Mouse (Mus musculus) hematopoietic multipotent progenitor cell, adult 10-12 weeks (in vitro differentiated cells): Measurements from ENCODE around the gene C1qtnf1. TPM values are rescaled to one million over a fixed set of nuclear protein-coding genes. Genes with fewer than 3 reads are reported as not detected.

ENCODE experiments used
- polyA plus RNA-seq: library from polyadenylated mRNA; stranded (reverse); fragments of >175 nt; gene quantifications from 2 replicates; pipeline ENCODE4 v1.2.3, GENCODE M21; 2012; ENCODE audit warnings: low replicate concordance

C1qtnf1 gene
- 0.07 and 0.33 TPM in 2 replicates for polyA plus RNA-seq

DNA sequence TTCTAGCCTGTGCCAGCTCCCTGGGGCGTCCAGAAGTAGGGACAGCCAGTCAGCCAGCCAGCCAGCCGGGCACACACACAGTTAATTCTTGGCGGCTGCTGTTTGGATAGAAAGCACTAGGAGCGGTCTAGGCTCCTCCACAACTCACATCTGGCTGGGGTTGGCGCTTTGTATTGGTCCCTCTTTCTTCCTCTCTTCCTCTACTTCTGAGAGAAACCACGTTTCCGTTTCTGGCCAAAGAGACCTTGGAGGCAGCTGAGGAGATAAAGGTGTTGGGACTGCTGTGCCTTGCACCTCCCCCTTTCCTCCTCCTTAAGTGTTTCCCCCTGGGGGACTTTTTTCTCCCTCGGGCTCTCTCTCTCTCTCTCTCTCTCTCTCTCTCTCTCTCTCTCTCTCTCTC is at the start of gene C1qtnf1:
TSS of gene C1qtnf1 (plus strand) at position 218 of the 400 bp plus-strand sequence.

DNA sequence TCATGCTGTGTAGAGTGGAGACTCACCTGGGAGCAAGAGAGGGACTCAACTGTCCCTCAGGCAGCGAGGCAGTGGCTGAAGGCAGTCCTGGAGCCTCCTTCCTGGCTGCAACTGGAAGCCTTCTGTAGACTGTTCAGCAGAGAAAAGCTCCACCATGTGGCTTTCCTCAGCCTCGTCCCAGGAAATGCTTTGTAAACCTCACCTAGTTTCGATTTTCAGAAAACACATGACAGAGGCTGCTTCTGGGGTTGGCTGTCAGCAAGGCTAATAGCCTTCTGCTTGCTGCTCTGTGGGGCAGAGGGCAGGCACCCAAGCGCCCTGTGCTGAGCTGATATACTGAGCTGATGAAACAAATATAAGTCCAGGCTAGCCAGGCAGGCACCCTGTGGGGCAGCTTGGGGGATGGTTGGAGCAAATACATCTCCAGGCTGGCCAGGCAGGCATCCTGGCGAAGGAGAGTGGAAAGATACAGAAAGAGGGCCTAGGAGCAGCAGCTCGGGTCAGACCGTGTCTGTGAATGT is 26.2 kb upstream of the C1qtnf1 start, which contains the start of gene Lgals3bp:
TSS of gene Lgals3bp (minus strand) at position 333 of the 521 bp plus-strand sequence.

GRCm38 (mm10) chr11:118418834-118419504 is 9.0 kb upstream of the C1qtnf1 start, which contains the start of gene Cant1:
Gene Cant1 (minus strand): TSS chr11:118419086.

GRCm38 (mm10) chr11:118476396-118477373 is 48.7 kb downstream of the C1qtnf1 start, which contains the start of gene Engase:
Gene Engase (plus strand): TSS chr11:118476829.

Other genes with a start within 250 kb of the C1qtnf1 start
- 80.6 and 83.8 TPM in 2 replicates for gene Cyth1, start 179.6 kb upstream of the C1qtnf1 start, polyA plus RNA-seq
- gene Usp36, start 138.0 kb upstream of the C1qtnf1 start, polyA plus RNA-seq, result 42.8 and 45.5 TPM in 2 replicates
- 1.0 TPM in 1 of 2 replicates, not detected in the other for gene Cep295nl, start 85.7 kb upstream of the C1qtnf1 start, polyA plus RNA-seq
- 17.7 and 32.9 TPM in 2 replicates for gene Timp2, start 72.5 kb upstream of the C1qtnf1 start, polyA plus RNA-seq
- gene Lgals3bp, start 26.1 kb upstream of the C1qtnf1 start, polyA plus RNA-seq, result 48.5 and 48.8 TPM in 2 replicates
- 73.2 and 151 TPM in 2 replicates for gene Cant1, start 9.1 kb upstream of the C1qtnf1 start, polyA plus RNA-seq
- gene Engase, start 48.6 kb downstream of the C1qtnf1 start, polyA plus RNA-seq, result 23.2 and 23.5 TPM in 2 replicates